Mouse (Mus musculus) C2C12 (cell line): Measurements from ENCODE around the gene Gm21973.

Source experiments
- CEBPB ChIP-seq: IDR thresholded peaks from one replicate; pipeline ENCODE4 v1.6.1; 2011; ENCODE audit warnings: low read depth, mild to moderate bottlenecking, control low read depth, moderate library complexity
- CTCF ChIP-seq: IDR thresholded peaks from one replicate; pipeline ENCODE4 v1.5.1; 2011; ENCODE audit not compliant: control insufficient read depth, insufficient read depth, insufficient read length
- FOSL1 ChIP-seq: IDR thresholded peaks from one replicate; pipeline ENCODE4 v1.8.0; 2011; ENCODE audit warnings: mild to moderate bottlenecking, low read length; ENCODE audit not compliant: poor library complexity, insufficient read depth, severe bottlenecking
- MAX ChIP-seq: IDR thresholded peaks from one replicate; pipeline ENCODE4 v1.6.1; 2011; ENCODE audit warnings: mild to moderate bottlenecking, control low read depth
- MYOD1 ChIP-seq: IDR thresholded peaks from one replicate; pipeline ENCODE4 v1.6.1; 2011; ENCODE audit warnings: low read depth; ENCODE audit not compliant: control insufficient read depth, insufficient read length
- MYOG ChIP-seq: IDR thresholded peaks from one replicate; pipeline ENCODE4 v1.6.1; 2011; ENCODE audit not compliant: control insufficient read depth, insufficient read length; ENCODE audit errors: extremely low read depth
- USF1 ChIP-seq: IDR thresholded peaks from one replicate; pipeline ENCODE4 v1.6.1; 2011; ENCODE audit warnings: low read depth, mild to moderate bottlenecking, control low read depth, moderate library complexity

DNA sequence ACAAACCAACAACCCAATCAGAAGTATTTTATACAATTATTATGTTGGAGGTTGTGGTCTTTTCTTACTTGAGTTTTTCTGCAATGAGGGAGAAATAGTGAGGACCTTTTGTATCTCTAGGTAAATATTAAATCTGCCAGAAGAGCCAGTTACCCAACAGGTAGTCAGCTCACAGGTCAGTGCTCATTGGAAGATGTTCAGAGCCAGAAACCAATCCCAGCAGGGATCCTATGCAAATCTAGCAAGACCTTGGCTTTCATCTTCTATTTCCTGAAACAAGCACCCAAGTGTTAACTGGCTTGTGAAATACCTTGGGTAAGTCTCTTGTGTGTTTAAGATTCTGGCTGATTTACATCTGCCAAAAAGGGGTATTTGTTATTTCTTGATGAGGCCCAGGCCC, 48.8 kb upstream of the Gm21973 start:
- TF ChIP-seq CTCF (no peak), MAX (no peak), USF1 (no peak), MYOD1 (no peak), FOSL1 (no peak), MYOG (no peak), CEBPB (no peak)
